Mouse (Mus musculus): ENCODE data around the gene Gramd4.

The Gramd4 gene

GRCm38 (mm10) chr15:86057413-86057812 is at the start of gene Gramd4:
TSS of gene Gramd4 (plus strand) at chr15:86057695.
- DNase-seq (ENCODE audit: low read depth, low spot score): peak; percentile 65

GRCm38 (mm10) chr15:86013130-86013529 is 44.4 kb upstream of the Gramd4 start:
- DNase-seq (ENCODE audit: low read depth, low spot score): no peak

GRCm38 (mm10) chr15:86013656-86014055 is 43.8 kb upstream of the Gramd4 start:
- DNase-seq (ENCODE audit: low read depth, low spot score): no peak

GRCm38 (mm10) chr15:86015026-86015425 is 42.5 kb upstream of the Gramd4 start:
- DNase-seq (ENCODE audit: low read depth, low spot score): no peak

- no peak for DNase-seq (ENCODE audit: low read depth, low spot score)
These were observed 41.5 kb upstream of the Gramd4 start for GRCm38 (mm10) chr15:86015860-86016541.

GRCm38 (mm10) chr15:86017336-86017735 is 40.2 kb upstream of the Gramd4 start:
- DNase-seq (ENCODE audit: low read depth, low spot score): no peak

GRCm38 (mm10) chr15:86018753-86019512 is 38.6 kb upstream of the Gramd4 start:
- no peak for DNase-seq (ENCODE audit: low read depth, low spot score)

- no peak for DNase-seq (ENCODE audit: low read depth, low spot score)
These were observed 37.5 kb upstream of the Gramd4 start for GRCm38 (mm10) chr15:86020008-86020407.

- no peak for DNase-seq (ENCODE audit: low read depth, low spot score)
These were observed 36.2 kb upstream of the Gramd4 start for GRCm38 (mm10) chr15:86021301-86021700.

GRCm38 (mm10) chr15:86021971-86022370 is 35.5 kb upstream of the Gramd4 start:
- DNase-seq (ENCODE audit: low read depth, low spot score): no peak

- DNase-seq (ENCODE audit: low read depth, low spot score): no peak
These were observed 29.6 kb upstream of the Gramd4 start for GRCm38 (mm10) chr15:86027871-86028270.

- DNase-seq (ENCODE audit: low read depth, low spot score): no peak
These were observed 27.5 kb upstream of the Gramd4 start for GRCm38 (mm10) chr15:86029981-86030380.

GRCm38 (mm10) chr15:86032811-86033190 is 24.7 kb upstream of the Gramd4 start:
- no peak for DNase-seq (ENCODE audit: low read depth, low spot score)

- no peak for DNase-seq (ENCODE audit: low read depth, low spot score)
These were observed 24.2 kb upstream of the Gramd4 start, which contains the start of gene Celsr1 for GRCm38 (mm10) chr15:86033191-86033841. TSS of gene Celsr1 (minus strand) at chr15:86033777.

- DNase-seq (ENCODE audit: low read depth, low spot score): no peak
These were observed 23.4 kb upstream of the Gramd4 start for GRCm38 (mm10) chr15:86034021-86034523.

- no peak for DNase-seq (ENCODE audit: low read depth, low spot score)
These were observed 22.6 kb upstream of the Gramd4 start for GRCm38 (mm10) chr15:86034781-86035360.

GRCm38 (mm10) chr15:86035913-86036312 is 21.6 kb upstream of the Gramd4 start:
- DNase-seq (ENCODE audit: low read depth, low spot score): no peak

- peak; percentile 78 for DNase-seq (ENCODE audit: low read depth, low spot score)
These were observed 18.7 kb upstream of the Gramd4 start for GRCm38 (mm10) chr15:86038802-86039201.

- peak; percentile 77 for DNase-seq (ENCODE audit: low read depth, low spot score)
These were observed 16.1 kb upstream of the Gramd4 start for GRCm38 (mm10) chr15:86041421-86041820.

- no peak for DNase-seq (ENCODE audit: low read depth, low spot score)
These were observed 15.1 kb upstream of the Gramd4 start for GRCm38 (mm10) chr15:86042364-86042763.

- DNase-seq (ENCODE audit: low read depth, low spot score): no peak
These were observed 8.0 kb upstream of the Gramd4 start for GRCm38 (mm10) chr15:86049510-86049909.
